Mouse (Mus musculus): ENCODE measurements at regions not wholly inside any gene's neighbourhood (a gene's known extent, or its start where the extent isn't known, plus 50 kb on each side); places are given as distances from the start of the nearest gene placed in this dataset.

DNA sequence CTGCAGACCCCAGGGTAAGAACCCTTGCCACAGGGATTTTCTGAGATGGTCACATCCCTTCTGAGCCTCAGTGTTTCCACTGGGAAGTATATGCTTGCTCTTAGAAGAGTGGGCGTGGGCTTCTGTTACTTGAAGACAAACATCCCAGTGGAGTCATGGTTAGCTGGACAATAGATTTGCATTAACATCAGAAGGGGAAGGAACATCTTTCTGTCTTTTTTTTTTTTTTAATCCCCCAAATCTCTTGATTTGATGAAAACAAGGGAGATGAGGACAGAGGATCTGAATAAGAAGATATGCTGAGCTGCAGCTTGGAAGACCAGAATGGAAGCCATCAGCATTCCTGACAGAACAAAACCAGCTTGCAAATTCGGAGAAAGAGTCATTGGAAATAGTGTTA lies 291.7 kb downstream of the 1810013L24Rik start:
- no peak for ATAC-seq (ENCODE audit: insufficient number of reproducible peaks, low FRiP score, low TSS enrichment, low read depth)
- no peak overlapping the region for H3K27ac ChIP-seq (replicated peaks)
- no peak overlapping the region for H3K4me3 ChIP-seq (replicated peaks)
- WGBS: 66% methylated on average over 2 of the region's 2 CpGs
- H3K4me2 ChIP-seq (replicated peaks): no peak overlapping the region
- H3K27me3 ChIP-seq: no peaks in the 10 kb centered on the region
- no peaks in the 10 kb centered on the region for H3K36me3 ChIP-seq
- H3K4me1 ChIP-seq: no peaks in the 10 kb centered on the region
- H3K9me3 ChIP-seq (replicated peaks): no peaks in the 10 kb centered on the region
- no peak overlapping the region for H3K9ac ChIP-seq

DNA sequence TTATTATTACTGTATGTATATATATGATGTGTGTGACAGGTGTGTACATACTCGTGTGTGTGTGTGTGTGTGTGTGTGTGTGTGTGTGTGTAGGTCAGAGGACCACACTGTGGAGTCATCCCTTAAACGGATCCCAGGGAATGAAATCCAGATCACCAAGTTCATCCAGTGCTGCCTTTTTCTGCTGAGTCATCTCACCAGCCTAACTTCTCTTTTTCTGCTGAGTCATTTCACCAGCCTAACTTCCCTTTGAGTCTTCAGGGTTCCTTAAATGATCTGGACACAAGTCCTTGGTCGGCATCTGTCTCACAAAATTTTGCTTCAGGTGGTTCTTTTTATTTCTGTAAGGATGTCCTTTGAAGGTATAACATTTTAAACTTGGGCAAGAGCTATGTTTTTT lies 302.2 kb downstream of the 1810013L24Rik start:
- Histone ChIP-seq H3K4me2 (replicated peaks) (no peak overlapping the region), H3K27me3 (no peaks in the 10 kb centered on the region), H3K27ac (replicated peaks) (no peak overlapping the region), H3K4me1 (no peaks in the 10 kb centered on the region), H3K9me3 (replicated peaks) (no peaks in the 10 kb centered on the region), H3K4me3 (replicated peaks) (no peak overlapping the region), H3K9ac (no peak overlapping the region), H3K36me3 (no peaks in the 10 kb centered on the region)
- WGBS: 57% methylated on average over 3 of the region's 3 CpGs
- ATAC-seq (ENCODE audit: insufficient number of reproducible peaks, low FRiP score, low TSS enrichment, low read depth): no peak

DNA sequence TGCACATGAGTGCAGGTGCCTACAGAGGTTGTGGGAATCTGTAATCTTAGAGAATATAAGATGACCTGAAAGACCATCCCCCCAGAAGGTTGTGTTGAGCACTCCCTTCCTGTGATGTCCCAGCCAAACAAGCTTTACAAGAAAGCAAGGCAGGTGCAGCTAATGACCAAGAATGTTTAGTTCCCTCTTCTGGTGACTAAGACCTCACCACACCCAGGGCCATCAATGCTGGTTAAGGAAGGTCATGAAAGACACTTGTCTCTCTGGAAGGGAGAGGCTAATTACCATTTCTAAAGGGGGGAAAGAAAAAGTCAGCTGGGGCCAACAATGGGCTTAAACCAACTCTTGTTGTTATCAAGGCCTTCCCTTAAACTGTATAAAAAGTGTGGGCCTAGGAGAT lies 302.9 kb downstream of the 1810013L24Rik start:
- H3K4me3 ChIP-seq (replicated peaks): no peak overlapping the region
- H3K36me3 ChIP-seq: no peaks in the 10 kb centered on the region
- no peak overlapping the region for H3K27ac ChIP-seq (replicated peaks)
- H3K4me2 ChIP-seq (replicated peaks): no peak overlapping the region
- no peak for ATAC-seq (ENCODE audit: insufficient number of reproducible peaks, low FRiP score, low TSS enrichment, low read depth)
- H3K27me3 ChIP-seq: no peaks in the 10 kb centered on the region
- H3K4me1 ChIP-seq: no peaks in the 10 kb centered on the region
- H3K9ac ChIP-seq: no peak overlapping the region
- no peaks in the 10 kb centered on the region for H3K9me3 ChIP-seq (replicated peaks)

DNA sequence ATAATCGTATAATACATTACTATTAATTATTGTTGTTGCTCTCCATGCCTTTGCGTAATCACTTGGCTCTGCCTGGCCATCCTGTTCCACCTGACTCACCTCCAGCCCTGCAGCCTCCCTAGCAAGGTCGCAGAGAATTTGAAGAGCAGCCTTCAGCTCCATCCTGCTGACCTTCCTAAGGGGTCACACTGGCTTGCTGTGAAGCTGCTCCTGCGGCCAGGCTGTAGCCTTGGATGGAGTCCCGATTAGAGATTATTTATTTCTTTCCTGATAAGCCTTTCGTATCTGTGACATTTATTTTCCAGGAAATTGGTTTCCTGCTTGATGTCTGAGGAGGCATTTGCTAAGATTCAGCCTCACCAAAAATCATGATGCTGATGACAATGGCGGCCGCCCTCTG lies 305.5 kb downstream of the 1810013L24Rik start:
- H3K9ac ChIP-seq: no peak overlapping the region
- no peak overlapping the region for H3K4me3 ChIP-seq (replicated peaks)
- no peaks in the 10 kb centered on the region for H3K9me3 ChIP-seq (replicated peaks)
- ATAC-seq (ENCODE audit: insufficient number of reproducible peaks, low FRiP score, low TSS enrichment, low read depth): no peak
- WGBS: 81% methylated on average over 8 of the region's 8 CpGs
- H3K4me1 ChIP-seq: no peaks in the 10 kb centered on the region
- H3K4me2 ChIP-seq (replicated peaks): no peak overlapping the region
- no peaks in the 10 kb centered on the region for H3K36me3 ChIP-seq
- H3K27ac ChIP-seq (replicated peaks): no peak overlapping the region
- no peaks in the 10 kb centered on the region for H3K27me3 ChIP-seq

DNA sequence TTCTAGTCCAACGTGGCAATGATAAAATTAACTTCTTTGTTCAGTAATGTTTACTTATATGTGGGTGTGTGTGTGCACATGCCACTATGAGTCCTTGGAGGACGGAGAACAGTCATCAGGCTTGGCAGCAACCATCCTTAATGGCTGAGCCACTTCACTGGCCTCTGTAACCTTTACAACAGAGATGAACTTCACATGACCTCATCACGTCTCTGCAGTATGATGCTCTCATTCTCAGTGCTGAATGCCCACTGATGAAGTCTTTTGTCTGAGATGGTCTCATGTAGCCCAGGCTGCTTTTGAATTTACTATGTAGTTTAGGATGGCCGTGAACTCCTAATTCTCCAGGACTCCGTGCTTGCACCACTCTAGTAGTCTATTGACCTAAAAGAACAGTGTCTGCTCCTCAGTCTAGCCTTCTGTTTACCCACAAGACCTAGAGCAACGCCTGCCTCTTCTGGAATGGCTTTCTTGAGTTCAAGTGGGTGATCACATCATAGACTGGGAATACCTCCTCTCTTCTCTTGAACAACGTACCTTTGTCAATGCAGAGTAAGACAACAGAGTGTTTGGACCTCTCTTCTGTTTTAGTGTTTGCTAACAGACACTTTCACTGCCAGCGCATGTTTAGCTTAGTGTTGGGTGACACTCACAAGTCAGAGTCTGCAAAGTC lies 308.8 kb downstream of the 1810013L24Rik start:
- Histone ChIP-seq H3K9me3 (replicated peaks) (no peaks in the 10 kb centered on the region), H3K27me3 (no peaks in the 10 kb centered on the region), H3K27ac (replicated peaks) (no peak overlapping the region), H3K4me1 (no peaks in the 10 kb centered on the region), H3K4me3 (replicated peaks) (no peak overlapping the region), H3K9ac (no peak overlapping the region), H3K36me3 (no peaks in the 10 kb centered on the region), H3K4me2 (replicated peaks) (no peak overlapping the region)
- no peak for ATAC-seq (ENCODE audit: insufficient number of reproducible peaks, low FRiP score, low TSS enrichment, low read depth)
- 77% methylated on average over 8 of the region's 8 CpGs for WGBS

DNA sequence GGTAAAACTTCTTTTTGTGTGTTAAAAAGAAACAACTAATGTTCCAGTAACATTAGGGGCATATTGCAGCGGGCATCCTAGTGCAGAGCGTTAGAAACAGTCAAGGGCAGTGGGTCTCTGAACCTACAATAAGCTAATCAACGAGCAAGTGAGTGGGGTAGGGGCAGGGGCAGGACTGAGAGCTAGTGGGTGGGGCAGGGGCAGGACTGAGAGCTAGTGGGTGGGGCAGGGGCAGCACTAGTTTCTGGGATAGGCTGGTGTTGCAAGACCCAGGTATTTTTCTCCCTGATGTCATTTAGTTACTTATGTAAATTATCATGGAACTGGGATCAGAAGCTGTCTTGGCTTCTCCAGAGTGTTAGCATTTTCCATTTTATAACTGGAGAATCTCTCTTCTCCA lies 309.5 kb downstream of the 1810013L24Rik start:
- WGBS: 74% methylated on average over 3 of the region's 3 CpGs
- no peaks in the 10 kb centered on the region for H3K4me1 ChIP-seq
- H3K9me3 ChIP-seq (replicated peaks): no peaks in the 10 kb centered on the region
- H3K4me2 ChIP-seq (replicated peaks): no peak overlapping the region
- no peak for ATAC-seq (ENCODE audit: insufficient number of reproducible peaks, low FRiP score, low TSS enrichment, low read depth)
- no peak overlapping the region for H3K4me3 ChIP-seq (replicated peaks)
- H3K27ac ChIP-seq (replicated peaks): no peak overlapping the region
- H3K36me3 ChIP-seq: no peaks in the 10 kb centered on the region
- H3K9ac ChIP-seq: no peak overlapping the region
- H3K27me3 ChIP-seq: no peaks in the 10 kb centered on the region

DNA sequence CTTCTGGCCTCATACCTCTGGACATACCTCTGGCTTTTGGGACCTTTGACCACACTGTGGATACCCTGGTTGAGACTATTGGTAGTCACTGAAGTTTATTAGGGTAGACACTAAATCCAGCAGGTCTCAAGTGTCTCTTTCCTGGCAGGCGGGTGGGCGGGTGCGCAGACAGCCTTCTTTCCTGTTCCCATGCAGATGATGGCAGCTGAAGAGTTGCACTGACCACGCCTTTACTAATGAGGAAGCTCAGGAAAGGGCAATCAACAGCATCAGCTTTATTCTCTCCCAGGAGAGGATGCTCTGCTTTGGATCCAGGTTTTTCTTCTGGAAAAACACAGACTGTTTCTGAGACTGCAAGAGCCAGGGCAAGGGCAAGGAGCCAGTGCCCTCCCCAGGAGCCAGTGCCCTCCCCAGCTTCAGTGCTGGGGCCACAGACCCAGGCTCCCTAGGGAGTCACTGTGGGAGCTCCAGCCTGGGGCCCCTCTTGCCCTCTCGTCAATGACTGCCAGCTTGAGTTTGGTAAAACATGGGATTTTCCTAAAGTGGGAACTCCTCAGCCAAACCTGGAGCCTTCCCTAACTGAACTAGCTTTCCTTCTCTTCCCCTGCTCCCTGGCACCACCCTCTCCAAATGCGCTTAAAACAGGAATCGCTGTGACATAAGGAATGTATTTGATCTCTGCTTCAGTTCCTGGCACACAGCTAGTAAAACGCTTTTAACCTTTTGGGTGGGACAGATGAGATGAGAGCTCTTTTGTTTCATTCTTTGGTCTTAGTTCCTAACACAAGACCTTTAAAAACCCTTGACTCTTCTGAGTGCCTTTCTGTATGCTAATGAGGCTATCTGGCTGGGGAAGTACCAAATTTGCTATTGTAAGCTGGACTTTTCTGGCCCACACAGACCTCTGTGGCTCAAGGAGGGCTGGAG lies 319.6 kb downstream of the 1810013L24Rik start:
- WGBS: 50% methylated on average over 8 of the region's 8 CpGs
- H3K27me3 ChIP-seq: no peaks in the 10 kb centered on the region
- H3K9ac ChIP-seq: no peak overlapping the region
- no peak for ATAC-seq (ENCODE audit: insufficient number of reproducible peaks, low FRiP score, low TSS enrichment, low read depth)
- H3K27ac ChIP-seq (replicated peaks): no peak overlapping the region
- no peak overlapping the region for H3K4me3 ChIP-seq (replicated peaks)
- H3K4me2 ChIP-seq (replicated peaks): no peak overlapping the region
- no peaks in the 10 kb centered on the region for H3K36me3 ChIP-seq
- no peaks in the 10 kb centered on the region for H3K9me3 ChIP-seq (replicated peaks)
- H3K4me1 ChIP-seq: 0 out of 2 replicates have a peak, but pooled peaks cover 5% of the 10 kb centered on the region

DNA sequence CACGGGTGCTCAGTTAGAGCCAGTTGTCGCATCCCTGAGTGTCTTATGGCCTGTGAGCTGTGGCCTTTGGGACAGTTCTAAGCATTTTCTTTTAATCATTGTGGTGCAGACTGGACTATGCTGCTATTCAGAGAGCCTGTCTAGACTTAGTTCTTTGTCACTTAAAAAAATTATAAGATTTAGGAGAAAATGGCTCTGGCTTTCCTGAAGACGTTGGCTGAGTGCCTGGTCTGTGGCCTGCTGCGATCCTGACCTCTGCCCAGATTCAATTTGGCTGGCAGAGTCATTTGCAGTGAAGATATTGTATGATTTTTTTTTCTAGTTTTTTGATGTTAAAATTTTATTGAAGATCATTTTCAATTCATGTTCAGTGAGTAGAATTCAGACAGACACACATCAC lies 322.0 kb downstream of the 1810013L24Rik start:
- Histone ChIP-seq H3K9me3 (replicated peaks) (no peaks in the 10 kb centered on the region), H3K27me3 (no peaks in the 10 kb centered on the region), H3K36me3 (no peaks in the 10 kb centered on the region), H3K4me2 (replicated peaks) (no peak overlapping the region), H3K9ac (no peak overlapping the region), H3K4me3 (replicated peaks) (no peak overlapping the region), H3K4me1 (0 out of 2 replicates have a peak, but pooled peaks cover 5% of the 10 kb centered on the region), H3K27ac (replicated peaks) (no peak overlapping the region)
- no peak for ATAC-seq (ENCODE audit: insufficient number of reproducible peaks, low FRiP score, low TSS enrichment, low read depth)
- WGBS: 67% methylated on average over 4 of the region's 4 CpGs

DNA sequence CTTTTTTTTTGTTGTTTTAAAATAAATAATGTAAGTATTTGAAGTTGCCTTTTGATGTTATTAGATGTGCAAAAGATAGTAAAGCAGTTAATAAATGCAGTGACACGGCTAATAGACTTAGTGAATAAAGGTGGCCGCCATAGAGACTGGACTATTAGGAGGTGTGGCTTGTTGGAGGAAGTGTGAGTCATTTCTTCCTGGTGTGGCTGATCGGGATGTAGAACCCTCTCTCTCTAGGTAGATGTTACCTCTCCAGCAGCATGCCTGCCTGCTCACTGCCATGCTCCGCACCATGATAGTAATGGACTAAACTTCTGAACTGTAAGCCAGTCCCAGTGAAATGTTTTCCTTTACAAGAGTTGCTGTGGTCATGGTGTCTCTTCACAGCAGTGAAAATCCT lies 323.6 kb downstream of the 1810013L24Rik start:
- no peak overlapping the region for H3K27ac ChIP-seq (replicated peaks)
- no peaks in the 10 kb centered on the region for H3K27me3 ChIP-seq
- ATAC-seq (ENCODE audit: insufficient number of reproducible peaks, low FRiP score, low TSS enrichment, low read depth): no peak
- no peak overlapping the region for H3K4me2 ChIP-seq (replicated peaks)
- no peaks in the 10 kb centered on the region for H3K9me3 ChIP-seq (replicated peaks)
- WGBS: 89% methylated on average over 4 of the region's 4 CpGs
- no peaks in the 10 kb centered on the region for H3K36me3 ChIP-seq
- no peak overlapping the region for H3K4me3 ChIP-seq (replicated peaks)
- 0 out of 2 replicates have a peak, but pooled peaks cover 5% of the 10 kb centered on the region for H3K4me1 ChIP-seq
- H3K9ac ChIP-seq: no peak overlapping the region

DNA sequence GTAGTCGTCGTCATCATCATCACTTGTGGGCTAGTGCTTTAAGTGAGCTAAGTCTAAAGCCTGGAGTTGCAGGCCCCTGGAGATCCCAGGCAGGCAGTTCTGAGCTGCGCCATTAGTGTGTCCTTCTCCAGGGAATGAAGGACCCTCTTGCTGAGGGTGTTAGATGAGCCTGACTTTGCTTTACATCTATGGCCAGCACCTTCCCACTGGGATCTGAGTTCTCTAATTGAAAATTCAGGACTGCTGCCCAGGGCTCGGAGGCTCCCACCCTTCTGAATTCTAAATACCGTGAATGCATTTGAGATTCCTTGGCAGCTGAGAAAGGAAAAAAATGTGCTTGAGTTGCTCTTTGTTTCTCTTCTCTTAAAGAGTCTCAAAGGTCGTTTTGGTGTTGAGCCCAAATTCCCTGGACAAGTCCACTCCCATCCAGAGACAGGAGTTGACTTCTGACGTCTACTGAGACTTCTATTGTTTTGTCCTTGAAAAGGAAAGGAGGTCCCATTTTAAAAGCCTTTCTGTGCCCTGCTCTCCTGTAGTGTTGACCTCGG lies 335.9 kb downstream of the 1810013L24Rik start:
- no peak overlapping the region for H3K4me2 ChIP-seq (replicated peaks)
- 0 out of 2 replicates have a peak overlapping the region, but pooled peaks have one; percentile 17 for H3K27ac ChIP-seq (replicated peaks)
- H3K9me3 ChIP-seq (replicated peaks): no peaks in the 10 kb centered on the region
- no peak for ATAC-seq (ENCODE audit: insufficient number of reproducible peaks, low FRiP score, low TSS enrichment, low read depth)
- H3K4me1 ChIP-seq: no peaks in the 10 kb centered on the region
- H3K9ac ChIP-seq: no peak overlapping the region
- no peaks in the 10 kb centered on the region for H3K27me3 ChIP-seq
- no peak overlapping the region for H3K4me3 ChIP-seq (replicated peaks)
- 61% methylated on average over 8 of the region's 8 CpGs for WGBS
- no peaks in the 10 kb centered on the region for H3K36me3 ChIP-seq

DNA sequence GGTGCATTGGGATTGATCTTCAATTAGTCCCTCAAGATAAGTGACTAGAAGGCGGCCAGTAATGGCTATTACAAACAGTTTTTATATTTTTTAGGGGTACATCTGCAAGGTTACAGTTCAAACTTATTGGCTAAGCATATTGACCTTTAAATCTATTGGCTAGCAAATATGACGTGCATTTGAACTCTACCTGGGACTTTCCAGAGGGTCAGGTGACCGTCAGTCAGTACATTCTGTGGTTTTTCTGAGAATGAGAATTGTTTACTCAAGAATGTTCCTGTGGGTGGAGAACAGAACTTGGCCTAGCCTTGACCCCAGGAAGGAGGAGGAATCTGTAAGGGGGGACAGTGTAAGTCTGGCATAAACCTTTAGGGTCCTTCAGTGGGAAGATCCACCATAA lies 346.5 kb downstream of the 1810013L24Rik start:
- 75% methylated on average over 3 of the region's 3 CpGs for WGBS
- Histone ChIP-seq H3K27ac (replicated peaks) (no peak overlapping the region), H3K36me3 (no peaks in the 10 kb centered on the region), H3K4me3 (replicated peaks) (no peak overlapping the region), H3K9me3 (replicated peaks) (no peaks in the 10 kb centered on the region), H3K27me3 (no peaks in the 10 kb centered on the region), H3K9ac (no peak overlapping the region), H3K4me2 (replicated peaks) (no peak overlapping the region), H3K4me1 (no peaks in the 10 kb centered on the region)
- no peak for ATAC-seq (ENCODE audit: insufficient number of reproducible peaks, low FRiP score, low TSS enrichment, low read depth)
